Mouse (Mus musculus) olfactory bulb, adult 2 months (tissue): ENCODE measurements at regions not wholly inside any gene's neighbourhood (a gene's known extent, or its start where the extent isn't known, plus 50 kb on each side); places are given as distances from the start of the nearest gene placed in this dataset.

Source experiments
- CTCF ChIP-seq: fragments of 200-500 bp; IDR thresholded peaks from 2 replicates; pipeline ENCODE4 v1.5.1; 2012; ENCODE audit warnings: low read depth, mild to moderate bottlenecking, low read length, moderate library complexity; ENCODE audit not compliant: insufficient read depth
- POLR2A ChIP-seq: fragments of 200-500 bp; IDR thresholded peaks from 2 replicates; pipeline ENCODE4 v1.6.1; 2012; ENCODE audit warnings: mild to moderate bottlenecking, low read depth, low read length, moderate library complexity; ENCODE audit not compliant: insufficient read depth

- TF ChIP-seq CTCF (no peak), POLR2A (no peak)
Measured at GRCm38 (mm10) chr2:61377756-61378155, 200.6 kb upstream of the Tank start.
